Mouse (Mus musculus) adrenal gland, adult (tissue): ENCODE results near the gene Bad.

Experiments used
- DNase-seq, 2 experiments: peaks; one replicate each; pipeline ENCODE4 v3.0.0; 2022 to 2023; ENCODE audit warnings: low spot score in 1 of 2; ENCODE audit not compliant: inconsistent age in 2 of 2

Gene Bad

DNA sequence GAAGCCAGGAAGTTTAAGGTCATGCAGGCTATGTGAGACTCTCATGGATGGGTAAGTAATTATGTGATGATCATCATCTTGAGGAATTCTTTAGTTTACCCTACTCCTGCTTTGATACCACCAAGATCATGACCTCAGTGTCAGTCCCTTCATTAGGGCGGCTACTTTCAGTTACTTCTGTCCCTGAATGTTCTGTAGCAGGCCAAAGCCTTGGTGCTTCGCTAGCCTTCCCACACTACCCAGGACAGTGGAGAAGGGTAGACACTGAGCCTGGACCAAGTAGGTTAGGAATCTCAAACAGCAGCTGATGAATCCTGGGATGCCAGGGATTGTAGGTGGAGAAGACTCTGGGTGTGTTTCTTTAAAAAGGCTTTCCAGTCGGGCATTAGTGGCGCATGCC lies 39.8 kb downstream of the Bad start:
- peak in 1 of 2 experiments; percentile 65 for DNase-seq

DNA sequence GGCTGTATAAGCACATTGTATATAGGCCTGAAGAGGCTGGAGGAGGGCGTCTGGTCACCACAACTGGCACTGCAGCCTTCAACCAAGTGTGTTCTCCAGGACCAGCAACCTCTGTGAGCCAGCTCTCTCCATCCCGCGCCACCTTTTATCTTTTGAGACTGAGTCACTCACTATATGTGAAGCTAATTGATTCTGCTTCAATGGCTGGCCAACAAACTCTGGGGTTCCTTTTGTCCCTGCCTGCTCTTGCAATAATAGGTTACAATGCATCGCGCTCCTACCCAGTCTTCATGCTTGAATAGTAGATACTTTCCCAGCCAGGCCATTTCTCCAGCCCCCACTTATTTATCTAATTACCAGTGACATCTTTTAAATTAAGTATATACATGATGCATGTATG lies 42.0 kb downstream of the Bad start:
- no peak for DNase-seq

DNA sequence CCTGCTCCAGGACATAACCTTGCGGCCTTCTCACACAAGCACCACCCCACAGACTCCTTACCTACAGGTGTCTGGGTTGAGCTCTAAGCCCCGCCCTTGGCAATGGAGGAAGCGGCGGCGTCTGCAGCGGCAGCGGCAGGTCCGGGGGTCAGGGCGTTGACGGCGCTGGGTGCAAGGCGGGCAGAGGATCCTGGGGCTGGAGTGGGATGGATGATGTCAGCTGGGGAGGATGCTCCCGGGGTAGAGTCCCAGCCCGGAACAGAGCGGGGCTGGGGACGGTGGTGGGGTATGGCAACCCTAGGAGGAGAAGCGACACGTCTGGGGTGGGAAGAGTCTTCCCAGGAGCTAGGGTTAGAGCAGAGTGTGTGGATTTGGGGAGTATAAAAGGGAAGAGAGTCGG lies 43.6 kb downstream of the Bad start:
- DNase-seq: no peak

DNA sequence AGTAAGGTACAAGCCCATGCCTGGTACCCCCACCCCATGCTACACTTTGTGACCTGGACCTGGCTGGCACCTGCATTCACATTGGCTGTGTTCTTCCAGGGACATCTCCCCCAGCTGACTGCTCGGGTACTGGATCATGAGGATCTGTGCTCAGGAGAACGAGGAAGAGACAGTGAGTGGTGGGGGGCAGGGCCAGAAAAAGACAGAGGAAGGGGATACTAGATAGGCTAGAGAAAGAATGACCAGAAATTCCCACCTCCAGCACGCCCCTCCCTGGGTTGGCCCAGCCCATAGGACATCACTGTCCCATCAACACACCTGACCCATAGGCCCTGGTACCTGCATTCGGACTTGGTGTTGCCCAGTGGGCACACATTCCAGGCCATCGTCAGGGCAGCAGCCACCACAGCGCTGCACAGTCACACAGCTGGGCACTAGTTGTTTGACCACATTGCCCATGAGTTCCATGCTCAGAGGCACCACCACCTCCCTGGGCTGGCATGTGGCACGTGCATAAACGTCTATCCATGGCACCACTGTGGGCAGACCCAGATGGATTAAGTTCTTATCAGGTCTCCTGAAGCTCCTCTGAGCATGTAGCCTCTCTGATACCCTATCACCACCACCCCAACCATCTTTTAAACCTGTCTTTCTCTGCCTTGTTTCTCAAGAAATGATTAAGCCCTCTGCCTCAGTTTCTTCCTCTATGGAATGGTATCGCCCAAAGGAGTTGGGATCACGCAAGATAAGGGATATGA lies 44.5 kb downstream of the Bad start:
- DNase-seq: peak in 1 of 2 experiments; percentile 54

DNA sequence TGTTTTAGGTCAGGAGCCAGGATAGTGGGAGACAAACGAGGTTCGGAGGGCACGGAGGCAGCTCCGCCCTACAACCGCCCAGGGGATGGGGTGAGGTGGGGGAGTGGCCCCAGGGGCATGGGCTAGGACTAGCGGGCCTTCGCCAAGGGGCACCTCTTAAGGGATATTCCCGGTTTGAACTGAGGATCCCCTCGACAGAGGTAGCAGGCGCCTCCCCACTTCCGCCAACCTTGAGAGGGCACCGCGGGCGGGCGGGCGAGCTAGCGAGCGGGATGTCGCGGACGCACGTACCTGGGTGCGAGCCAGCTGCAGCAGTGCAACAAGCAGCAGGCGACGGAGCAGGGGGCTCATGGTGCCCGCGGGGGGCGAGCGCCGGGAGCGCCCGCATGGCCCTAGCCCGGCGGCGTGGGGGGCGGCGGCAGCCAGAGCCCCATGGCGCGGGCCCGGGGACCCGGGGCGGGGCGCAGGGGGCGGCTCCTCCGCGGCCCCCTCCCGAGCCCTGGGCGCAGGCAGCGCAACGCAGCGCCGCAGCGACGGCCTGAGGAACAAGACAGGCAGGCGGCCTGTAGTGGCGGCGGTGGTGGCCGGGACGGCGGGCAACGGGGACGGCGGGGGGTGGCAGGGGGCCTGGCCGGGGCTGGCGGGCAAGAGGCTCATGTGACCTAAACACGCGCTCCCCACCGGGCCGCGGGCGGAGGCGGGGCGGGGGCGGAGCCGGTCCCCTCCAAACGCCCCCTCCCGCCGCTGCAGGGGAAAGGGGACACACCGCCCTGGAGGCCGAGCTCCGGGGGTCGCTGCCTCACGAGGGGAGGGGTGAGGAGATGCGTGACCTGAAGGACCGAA lies 45.6 kb downstream of the Bad start, which contains the start of gene Vegfb:
Vegfb (minus strand) TSS at position 591 of the 843 bp plus-strand sequence.
- peak; percentile 85 to 94 for DNase-seq

DNA sequence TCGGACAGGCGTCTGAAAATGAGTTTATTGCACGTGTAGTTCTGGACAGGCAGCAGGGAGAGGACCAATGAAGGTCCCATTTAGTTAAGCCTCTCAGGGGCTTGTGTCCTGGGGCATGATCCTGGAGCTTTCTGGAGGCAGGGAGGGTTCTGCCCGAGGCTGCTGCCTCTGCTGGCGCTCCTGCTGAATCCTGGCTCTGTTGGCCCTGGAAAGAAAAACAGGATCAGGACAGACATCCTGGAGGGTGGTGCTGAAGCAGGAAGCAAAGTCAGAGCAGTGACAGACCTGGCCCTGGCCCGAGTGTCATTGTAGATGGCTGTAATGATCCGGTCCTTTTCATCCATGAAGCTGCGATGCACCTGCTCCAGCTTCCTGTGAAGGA lies 46.2 kb downstream of the Bad start:
- DNase-seq: no peak

DNA sequence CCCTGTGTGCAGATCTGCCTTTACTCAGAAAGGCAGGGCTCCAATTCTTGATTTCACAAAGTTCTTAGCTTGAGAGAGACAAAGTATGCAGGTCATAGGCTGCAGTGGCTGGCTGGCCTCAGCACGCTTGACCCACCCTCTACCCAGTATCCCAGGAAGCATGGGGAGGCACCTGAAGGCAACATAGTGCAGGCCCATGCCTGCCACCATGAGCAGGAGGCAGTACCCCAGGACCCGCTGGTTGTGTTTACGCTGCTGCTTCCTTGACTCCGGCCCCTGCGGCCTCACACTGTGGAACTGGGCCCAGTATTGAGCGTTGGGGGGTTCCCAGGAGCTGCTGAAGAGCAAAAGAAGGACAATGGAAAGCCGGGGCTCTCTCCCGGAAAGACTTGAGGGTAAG lies 47.6 kb downstream of the Bad start:
- peak; percentile 19 to 43 for DNase-seq

DNA sequence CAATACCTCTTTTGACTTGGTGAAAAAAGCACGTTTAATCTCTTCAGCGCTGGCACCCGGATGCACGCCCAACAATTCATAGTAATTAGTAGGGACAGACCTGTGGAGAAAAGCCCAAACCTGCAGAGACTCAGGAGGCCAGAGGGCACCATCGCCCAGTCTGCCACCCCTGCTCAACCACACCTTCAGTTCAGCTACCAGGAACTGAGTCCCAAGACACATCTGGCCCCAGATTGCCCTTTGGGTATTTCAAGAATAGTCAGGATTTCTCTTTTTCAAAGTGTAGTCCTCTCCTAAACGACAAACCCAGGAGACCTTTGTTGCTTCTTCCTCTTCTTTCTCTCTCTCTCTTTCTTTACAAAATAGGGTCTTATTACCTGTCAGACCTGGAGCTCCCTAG lies 49.1 kb downstream of the Bad start:
- DNase-seq: peak; percentile 8 to 33

DNA sequence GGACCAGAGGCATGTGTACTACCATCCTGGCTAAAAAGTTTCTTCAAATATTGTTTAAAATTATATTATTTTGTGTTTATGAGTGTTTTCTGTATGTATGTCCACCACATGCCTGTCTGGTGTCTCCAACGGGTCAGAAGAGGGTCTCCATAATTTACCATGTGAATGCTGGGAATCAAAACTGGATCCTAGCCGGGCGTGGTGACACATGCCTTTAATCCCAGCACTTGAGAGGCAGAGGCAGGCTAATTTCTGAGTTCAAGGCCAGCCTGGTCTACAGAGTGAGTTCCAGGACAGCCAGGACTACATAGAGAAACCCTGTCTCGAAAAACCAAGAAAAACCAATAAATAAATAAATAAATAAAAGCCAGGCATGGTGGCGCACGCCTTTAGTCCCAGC lies 49.5 kb downstream of the Bad start:
- DNase-seq: peak; percentile 10 to 42

DNA sequence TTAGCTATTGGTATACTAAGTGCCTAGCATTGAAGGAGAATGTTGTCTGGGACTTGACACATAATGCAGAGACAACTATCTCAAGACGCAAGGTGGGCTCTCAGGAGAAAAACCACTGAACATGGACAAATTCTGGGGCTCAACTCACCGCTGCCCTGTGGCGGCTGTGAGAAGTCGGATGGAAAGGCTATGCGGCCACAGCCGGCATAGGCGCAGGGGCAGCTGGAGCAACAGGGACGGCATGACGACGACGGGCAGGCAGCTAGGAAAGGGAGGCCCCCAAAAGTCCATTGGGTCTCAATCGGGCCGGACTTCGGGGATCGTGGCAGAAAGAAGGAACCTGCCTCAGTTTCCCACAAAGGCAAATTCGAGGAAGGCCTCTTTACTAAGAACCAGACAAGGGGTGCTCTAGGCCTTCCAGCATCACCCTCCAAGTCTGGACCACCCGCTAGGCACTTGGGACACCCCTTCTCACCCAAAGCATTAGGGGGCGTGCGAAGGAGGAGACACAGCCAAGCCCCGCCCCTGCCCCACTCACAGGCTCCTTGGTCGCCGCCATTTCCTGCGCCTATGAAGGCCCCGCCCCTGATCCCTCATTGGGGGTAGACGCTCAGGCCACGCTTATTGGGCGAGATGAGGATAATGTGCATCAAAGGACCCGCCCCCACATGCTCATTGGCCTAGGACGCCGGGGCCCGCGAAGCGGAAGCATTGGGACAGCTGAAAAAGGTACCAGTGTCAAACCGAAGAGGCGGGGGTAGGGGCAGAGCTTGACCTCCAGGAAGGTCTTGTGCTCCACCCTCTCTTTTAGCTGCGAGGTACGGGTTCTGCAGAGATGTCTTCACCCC lies 50.6 kb downstream of the Bad start, which contains the start of gene Dnajc4:
Dnajc4 (minus strand) TSS at position 562 of the 848 bp plus-strand sequence.
- DNase-seq: peak; percentile 97 to 98

DNA sequence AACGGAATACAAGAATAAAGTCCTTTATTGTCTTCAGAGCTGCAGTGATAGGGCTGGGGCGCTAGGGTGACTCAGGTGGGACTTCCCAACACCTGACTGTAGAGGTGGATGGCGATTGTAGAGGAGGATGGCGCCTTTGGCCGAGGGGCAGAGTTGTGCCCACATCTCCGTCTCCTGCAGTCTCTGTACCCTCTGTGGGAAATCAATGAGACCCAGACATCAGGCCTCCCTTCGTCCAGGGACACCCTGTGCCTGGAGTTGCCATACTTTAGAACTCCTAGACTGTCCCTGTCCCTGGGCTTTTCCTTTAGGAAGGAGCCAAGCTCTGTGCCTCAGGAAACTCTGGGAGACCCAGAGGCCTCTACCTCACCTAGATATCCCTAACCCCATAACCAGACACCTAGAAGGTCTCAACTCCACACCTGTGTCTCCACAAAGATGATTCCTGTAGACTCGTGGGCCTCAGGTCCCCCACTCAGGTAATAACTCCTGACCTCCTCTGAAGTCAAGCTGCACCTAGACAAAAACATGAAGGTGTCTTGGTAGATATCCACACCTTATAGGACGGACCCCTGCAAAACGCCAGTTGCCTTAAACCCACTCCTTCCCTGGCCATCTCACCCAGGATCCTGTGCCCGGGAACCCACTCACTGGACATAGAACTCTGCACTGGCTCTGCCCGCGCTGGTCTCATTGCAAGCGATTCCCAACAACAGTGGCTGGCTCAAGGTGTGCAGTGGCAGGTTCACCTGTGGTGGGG lies 51.5 kb downstream of the Bad start:
- DNase-seq: peak in 1 of 2 experiments; percentile 29

DNA sequence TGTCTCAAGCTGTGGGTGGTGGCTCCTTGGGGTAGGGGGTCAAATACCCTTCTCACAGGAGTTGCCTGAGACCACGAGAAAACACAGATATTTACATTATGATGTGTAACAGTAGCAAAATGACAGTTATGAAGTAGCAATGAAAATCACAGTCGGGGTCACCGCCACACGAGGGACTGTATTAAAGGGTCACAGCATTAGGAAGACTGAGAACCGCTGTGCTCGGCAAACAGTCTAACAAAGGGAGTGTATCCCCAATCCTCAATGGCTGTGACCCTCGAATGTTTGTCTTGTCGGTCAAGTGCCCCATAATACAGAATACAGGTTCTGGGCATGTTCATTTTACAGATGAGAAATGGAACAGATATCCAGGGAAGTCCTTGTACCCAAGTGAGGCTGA lies 52.3 kb downstream of the Bad start:
- DNase-seq: peak in 1 of 2 experiments; percentile 40

DNA sequence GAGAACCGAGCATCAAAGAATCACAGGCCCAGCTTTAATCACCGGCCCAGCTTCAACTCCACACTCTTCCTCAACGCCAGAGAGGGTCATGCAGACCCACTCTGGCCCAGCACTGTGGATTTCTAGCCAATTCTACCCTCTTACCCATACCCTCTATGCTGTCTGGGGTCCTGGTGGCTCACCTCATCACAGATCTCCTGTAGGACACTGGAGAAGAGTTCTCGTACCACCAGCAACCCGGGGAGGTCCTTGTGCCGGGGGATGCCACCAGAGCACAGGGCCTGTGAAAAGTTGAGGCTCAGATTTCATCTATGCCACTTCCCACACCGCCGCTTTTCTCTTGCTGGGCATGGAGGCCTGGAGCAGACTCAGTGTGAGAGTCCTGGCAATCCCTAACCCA lies 52.8 kb downstream of the Bad start:
- DNase-seq: peak in 1 of 2 experiments; percentile 35

DNA sequence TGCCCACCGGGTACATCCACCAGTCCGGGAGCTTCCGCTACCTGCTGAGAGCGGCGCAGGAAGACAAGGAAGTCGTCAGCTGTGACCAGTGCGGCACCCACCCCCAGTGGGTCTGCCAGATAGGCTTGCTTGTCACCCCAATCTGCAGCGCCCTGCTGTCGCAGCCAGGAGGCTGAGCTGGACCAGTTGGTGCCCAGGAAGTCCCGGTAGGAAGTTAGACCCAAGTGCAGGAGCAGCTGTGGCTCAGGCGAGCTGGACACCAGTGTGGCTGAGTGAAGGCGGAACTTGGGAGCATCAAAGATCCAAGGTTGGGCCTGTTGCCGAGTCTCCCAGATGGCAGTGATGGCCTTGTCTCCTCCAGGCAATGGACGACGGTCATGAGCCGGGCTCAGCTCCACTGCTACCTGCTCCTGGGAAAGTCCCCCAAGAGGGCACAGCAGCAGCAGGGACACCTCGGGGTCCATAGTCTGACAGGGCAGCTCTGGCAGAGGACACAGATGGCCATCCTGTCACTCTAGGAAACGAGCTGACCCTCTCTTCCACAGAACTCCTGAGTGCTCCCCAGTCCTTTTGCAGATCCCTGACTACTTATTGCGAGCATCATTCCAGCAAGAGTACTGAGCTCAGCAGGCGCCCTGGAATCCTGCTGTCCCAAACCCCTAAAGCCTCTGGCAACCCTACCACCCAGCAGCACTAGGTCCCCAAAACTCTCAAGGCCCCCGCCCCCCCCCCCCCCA lies 53.8 kb downstream of the Bad start:
- peak; percentile 49 to 80 for DNase-seq

DNA sequence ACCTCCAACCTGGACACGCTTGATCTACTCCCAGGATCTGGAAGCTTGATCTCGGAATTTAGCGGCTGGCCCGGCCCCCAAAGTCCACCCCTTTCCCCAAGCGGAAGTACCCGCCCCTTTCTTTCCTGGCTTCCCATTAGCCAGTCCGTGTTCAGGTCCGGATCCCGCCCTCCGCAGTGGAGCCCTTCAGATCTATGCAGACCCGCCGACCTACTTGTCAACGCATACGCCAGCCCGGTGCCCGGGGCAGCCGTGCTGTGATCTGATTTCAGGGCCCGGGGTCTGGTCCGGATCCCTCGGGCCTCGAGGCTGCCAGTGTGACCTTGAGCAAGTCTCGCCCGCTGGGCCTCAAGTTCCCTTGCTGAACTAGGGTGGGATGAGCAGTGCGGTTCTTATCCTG lies 54.3 kb downstream of the Bad start, which contains the start of the genes Nudt22 and Trpt1:
Nudt22 (minus strand) TSS at position 112 of the 400 bp plus-strand sequence.
Trpt1 (plus strand) TSS at position 126 of the 400 bp plus-strand sequence.
- peak; percentile 92 to 97 for DNase-seq

DNA sequence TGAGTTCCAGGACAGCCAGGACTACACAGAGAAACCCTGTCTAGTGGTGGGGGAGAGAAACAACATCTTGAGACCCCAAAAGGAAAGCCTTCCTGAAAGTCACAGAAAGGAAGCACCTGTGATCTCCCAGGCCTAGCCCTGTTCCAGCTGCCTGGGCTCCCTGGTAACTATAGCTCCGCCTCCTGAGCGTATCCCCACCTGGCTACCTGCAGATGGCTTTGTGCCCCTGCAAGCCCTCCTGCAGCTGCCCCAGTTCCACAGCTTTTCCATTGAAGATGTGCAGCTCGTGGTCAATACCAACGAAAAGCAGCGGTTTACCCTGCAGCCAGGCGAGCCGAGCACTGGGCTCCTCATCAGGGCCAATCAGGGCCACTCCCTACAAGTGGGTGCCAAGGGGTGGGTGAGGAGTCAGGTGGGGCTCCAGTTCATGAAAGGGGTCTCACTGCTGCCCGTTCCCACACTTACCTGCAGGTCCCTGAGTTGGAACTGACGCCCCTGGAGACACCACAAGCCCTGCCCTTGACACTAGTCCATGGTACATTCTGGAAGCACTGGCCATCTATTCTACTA lies 56.1 kb downstream of the Bad start:
- peak in 1 of 2 experiments; percentile 39 for DNase-seq

DNA sequence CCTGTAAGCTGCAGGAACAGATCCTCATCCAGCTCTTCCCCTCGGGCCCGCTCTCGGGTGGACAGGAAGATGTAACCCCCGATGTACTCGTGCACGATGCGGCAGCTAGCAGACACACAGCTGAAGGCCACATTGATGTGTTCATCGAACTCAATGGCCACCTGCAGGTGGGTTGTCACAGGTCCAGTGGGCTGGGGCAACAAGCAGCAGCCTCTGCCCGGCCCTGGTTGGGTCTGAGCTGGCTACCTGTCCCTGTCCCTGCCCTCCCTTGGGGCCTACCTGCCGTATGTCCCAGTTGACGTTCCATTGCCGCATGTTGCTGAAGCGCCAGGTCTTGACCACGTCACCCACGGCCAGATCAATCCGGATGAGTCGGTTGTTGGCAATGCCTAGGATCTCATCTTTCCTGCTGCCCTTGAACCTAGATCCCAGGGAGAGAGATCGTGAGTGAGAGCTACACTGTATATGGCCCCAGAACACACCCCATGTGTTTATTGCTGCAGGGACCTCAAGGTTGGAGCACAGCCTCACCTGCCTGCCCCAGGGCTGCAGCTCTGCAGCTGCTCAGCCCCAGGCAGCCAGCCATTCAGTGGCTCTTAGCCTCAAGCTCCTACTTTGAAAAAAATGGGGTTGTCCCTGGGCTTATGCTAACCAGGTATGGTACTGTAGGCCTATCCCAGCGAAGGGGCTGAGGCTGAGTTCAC lies 57.9 kb downstream of the Bad start:
- DNase-seq: peak in 1 of 2 experiments; percentile 39
